8 mouse cellular contexts compared by ENCODE assay signal in the genomic region with DNA sequence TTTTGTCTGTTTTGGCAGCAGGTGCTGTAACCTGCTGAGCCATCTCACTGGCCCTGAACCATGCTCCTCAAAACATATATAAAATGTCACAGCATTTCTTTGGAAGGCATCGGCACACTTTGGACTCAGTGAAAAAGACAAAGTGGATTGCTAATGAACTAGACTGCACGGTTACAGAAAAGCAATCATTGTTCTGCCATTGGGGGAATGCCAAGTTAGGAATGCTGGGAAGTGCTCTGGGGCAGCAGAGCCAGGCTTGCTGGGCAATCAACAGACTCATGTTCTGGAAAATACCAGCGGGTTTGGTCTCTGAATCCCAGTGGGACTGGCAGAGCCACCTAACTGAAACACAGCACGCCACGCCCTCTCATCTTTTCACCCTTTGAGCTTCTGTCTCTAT. TPM values are rescaled to one million over a fixed set of nuclear protein-coding genes. Genes with fewer than 3 reads are reported as not detected.
DNase-seq lines count a peak whose midpoint lies in the region; ATAC-seq and TF ChIP-seq lines count a peak whose summit lies in the region.

No protein-coding gene starts in this region.

- intact Hi-C loops in left cerebral cortex, adult 2 months (cut with DNase I) = no loop called here

- DNase-seq in frontal cortex, postnatal 10 days (ENCODE audit: low spot score in 2 of 2) = no peak
- peak in 1 of 2 experiments; percentile 19 for DNase-seq in left cerebral cortex, adult 2 months (ENCODE audit: extremely low spot score in 1 of 2, low spot score in 2 of 2)
- no peak for DNase-seq in left cerebral cortex, adult 18-20 months (ENCODE audit: low spot score in 2 of 2)
- peak; percentile 36 for DNase-seq in brain, embryonic 18.5 days (ENCODE audit: low read depth, low spot score)
- peak; percentile 48 for DNase-seq in lung, postnatal 25 days (ENCODE audit: low spot score)
- no peak for DNase-seq in gastrocnemius, adult 8-10 months (ENCODE audit: low spot score in 2 of 2)
- DNase-seq in liver, postnatal 0 days = no peak

- 69% methylated on average over 5 of the region's 5 CpGs for WGBS in liver, postnatal 0 days (ENCODE audit: insufficient replicate concordance)

- H3K4me3 ChIP-seq in left cerebral cortex, adult 2 months = 0 out of 2 replicates have a peak overlapping the region, but pooled peaks have one; percentile 1
- H3K4me3 ChIP-seq in liver, postnatal 0 days (ENCODE audit: low read depth, low read length) = no peak overlapping the region

- no peaks in the 10 kb centered on the region for H3K27me3 ChIP-seq in liver, postnatal 0 days (ENCODE audit: insufficient read depth, low read length)

- no peak overlapping the region for H3K4me2 ChIP-seq in liver, postnatal 0 days (ENCODE audit: low read depth, low read length)

- ATAC-seq in frontal cortex, adult (ENCODE audit: low TSS enrichment) = peak; percentile 22; the same call in 1 of the 2 replicates
- no peak for ATAC-seq in liver, postnatal 0 days

- 0 out of 2 replicates have a peak overlapping the region, but pooled peaks have one; percentile 40 for H3K27ac ChIP-seq in left cerebral cortex, adult 2 months
- H3K27ac ChIP-seq in liver, postnatal 0 days (ENCODE audit: low read depth) = no peak overlapping the region

- no peak for TF ChIP-seq EP300 in liver, postnatal 0 days (IDR thresholded peaks at IDR 0.05; ENCODE audit: low read depth)

- no peaks in the 10 kb centered on the region for H3K36me3 ChIP-seq in liver, postnatal 0 days (replicated peaks; ENCODE audit: insufficient read depth, low read length)

- no peak overlapping the region for H3K9ac ChIP-seq in liver, postnatal 0 days (replicated peaks)

- no peaks in the 10 kb centered on the region for H3K9me3 ChIP-seq in liver, postnatal 0 days (ENCODE audit: low read length)

- no peak for TF ChIP-seq CTCF in left cerebral cortex, adult 2 months (IDR thresholded peaks at IDR 0.05)
- no peak for TF ChIP-seq CTCF in liver, postnatal 0 days (IDR thresholded peaks at IDR 0.05; ENCODE audit: low read depth)

- peaks cover 7% of the 10 kb centered on the region for H3K4me1 ChIP-seq in liver, postnatal 0 days (ENCODE audit: insufficient read depth)

RNA-seq across cellular contexts. Expression of gene Gcnt2, which starts 31.0 kb away (rescaled TPM):
- 10 to 100 TPM; 21.1 to 21.7 TPM for total RNA-seq in left cerebral cortex, adult 2 months (2021)
- 10 to 100 TPM; 21.5 to 26.9 TPM for total RNA-seq in left cerebral cortex, adult 18-20 months (2021)
- total RNA-seq in gastrocnemius, adult 8-10 months (2022) = 10 to 100 TPM in 2 of 4 experiments, 1 to 10 TPM in 2; 7.2 to 13.5 (median 10.7) TPM
- polyA plus RNA-seq in liver, postnatal 0 days (2015; fragmentation: Nextera tagmentation; extraction: Ambion mirVana) = 2.5 and 3.3 TPM in 2 replicates

Comparison
In these comparisons a context has a peak if more than half of its experiments do, and no peak if none do; other contexts are left out.
1. DNase-seq: peak in brain, embryonic 18.5 days (single experiment) and lung, postnatal 25 days (single experiment); none in frontal cortex, postnatal 10 days (0 of 2), left cerebral cortex, adult 18-20 months (0 of 2), gastrocnemius, adult 8-10 months (0 of 2) and liver, postnatal 0 days (single experiment).